Mouse (Mus musculus) small intestine, adult 2 months (tissue): Measurements from ENCODE around the gene Dlx1. TPM values are rescaled to one million over a fixed set of nuclear protein-coding genes. Genes with fewer than 3 reads are reported as not detected.

Experiments
- H3K27ac ChIP-seq: fragments of 200-500 bp; 2 replicates; pipeline ENCODE4 v1.5.1; 2012; ENCODE audit warnings: low read depth, low read length, control low read depth, inconsistent platforms; ENCODE audit not compliant: insufficient read depth
- H3K27me3 ChIP-seq: fragments of 200-500 bp; 2 replicates; pipeline ENCODE4 v1.6.1; 2012; ENCODE audit warnings: mild to moderate bottlenecking, moderate library complexity, low read length, inconsistent platforms; ENCODE audit not compliant: control insufficient read depth, insufficient read depth
- H3K36me3 ChIP-seq: fragments of 200-500 bp; 2 replicates; pipeline ENCODE4 v1.6.1; 2012; ENCODE audit warnings: mild to moderate bottlenecking, low read length, control low read depth, inconsistent platforms; ENCODE audit not compliant: control insufficient read depth, insufficient read depth
- H3K4me1 ChIP-seq: fragments of 200-500 bp; 2 replicates; pipeline ENCODE4 v1.6.1; 2012; ENCODE audit warnings: low read length, inconsistent platforms, mixed read lengths; ENCODE audit not compliant: control insufficient read depth, insufficient read depth, insufficient read length
- H3K4me3 ChIP-seq: fragments of 200-500 bp; 2 replicates; pipeline ENCODE4 v1.5.1; 2012; ENCODE audit warnings: low read depth, mild to moderate bottlenecking, control low read depth, inconsistent platforms, low read length, moderate library complexity
- CTCF ChIP-seq: fragments of 200-500 bp; IDR thresholded peaks from 2 replicates; pipeline ENCODE4 v1.5.1; 2012; ENCODE audit warnings: low read depth, mild to moderate bottlenecking, control low read depth, inconsistent platforms, low read length, moderate library complexity, mixed read lengths; ENCODE audit not compliant: insufficient replicate concordance, insufficient read length; ENCODE audit errors: extremely low read depth
- POLR2A ChIP-seq: fragments of 200-500 bp; IDR thresholded peaks from 2 replicates; pipeline ENCODE4 v1.6.1; 2012; ENCODE audit warnings: low read depth, mild to moderate bottlenecking, control low read depth, inconsistent platforms, low read length, moderate library complexity
- WGBS: fragments of 180-500 bp; shearing (Covaris S2); methylation state at CpG from one replicate; pipeline ENCODE4 v1.1.7; 2018; 5-methylcytosine and 5-hydroxymethylcytosine counted together
- polyA plus RNA-seq: library from polyadenylated mRNA; depleted of rRNA; stranded (reverse); fragments of >200 nt; gene quantifications from 2 replicates; pipeline ENCODE4 v1.2.3, GENCODE M21; 2012; rRNA removed

Dlx1 gene
- polyA plus RNA-seq: 0.14 and 0.32 TPM in 2 replicates

DNA sequence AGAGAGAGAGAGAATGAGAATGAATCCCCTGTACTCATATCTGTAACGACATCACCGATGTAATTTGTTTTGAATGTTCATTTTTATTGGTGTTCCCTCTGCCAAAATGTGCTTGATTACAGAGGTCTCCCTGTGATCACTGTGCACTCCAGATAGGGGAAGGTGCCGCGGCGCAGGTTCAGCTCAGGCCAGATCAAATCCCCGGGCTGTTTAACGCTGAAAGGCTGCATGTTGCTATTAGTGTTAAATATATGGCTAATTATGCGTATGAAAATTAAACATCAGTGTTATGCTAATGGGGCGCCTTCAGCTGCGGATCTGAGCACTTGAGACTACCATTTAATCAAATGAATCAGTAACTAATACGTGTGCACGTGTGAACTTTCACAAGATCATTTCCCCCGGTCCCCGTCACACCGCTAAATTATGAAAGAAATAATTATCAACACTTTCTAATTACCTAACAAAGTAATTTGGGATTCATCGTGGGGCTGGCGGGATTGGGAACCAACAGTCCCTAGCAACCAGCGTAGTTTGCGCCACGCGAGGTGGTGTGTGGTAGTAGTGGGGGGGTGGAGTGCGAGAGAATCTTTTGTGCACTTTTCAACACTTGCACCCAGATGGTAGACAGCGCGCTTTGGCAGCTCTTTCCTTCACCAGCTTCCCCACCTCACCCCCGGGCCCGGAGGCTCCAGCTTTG is at the start of gene Dlx1:
TSS of gene Dlx1 (plus strand) at position 100 of the 700 bp plus-strand sequence.
- TF ChIP-seq POLR2A (no peak), CTCF (no peak)
- WGBS: 7% methylated on average over 26 of the region's 26 CpGs
- H3K27ac ChIP-seq: no peak within 1 kb of the TSS
- peaks cover 17% of the 10 kb centered on the region for H3K4me1 ChIP-seq
- H3K4me3 ChIP-seq: peak within 1 kb of the TSS; percentile 51; the same call in 1 of the 2 replicates
- H3K36me3 ChIP-seq: no peaks in the 10 kb centered on the region
- H3K27me3 ChIP-seq: peaks cover 75% of the 10 kb centered on the region

DNA sequence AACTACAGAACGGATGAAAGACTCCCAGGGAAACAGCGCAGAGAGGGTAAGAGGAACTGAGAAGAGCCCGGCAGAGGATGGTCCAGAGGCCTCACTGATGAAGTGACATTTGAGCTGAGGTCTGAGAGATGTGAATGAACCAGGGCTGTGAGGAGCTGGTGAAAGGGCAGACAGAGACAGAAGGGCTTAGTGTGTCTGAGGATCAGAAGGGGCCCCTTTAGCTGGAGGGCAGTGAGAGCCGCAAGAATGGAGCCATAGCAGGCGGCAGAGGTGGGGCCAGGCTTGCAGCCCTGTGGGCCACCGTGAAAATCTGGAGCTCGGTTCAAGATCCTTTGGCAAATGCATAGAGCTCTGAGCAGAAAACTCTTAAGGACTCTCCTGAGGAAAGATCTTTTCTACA is 48.0 kb upstream of the Dlx1 start:
- H3K4me3 ChIP-seq: no peak overlapping the region
- no peak for TF ChIP-seq POLR2A
- no peak for TF ChIP-seq CTCF
- H3K36me3 ChIP-seq: no peaks in the 10 kb centered on the region
- H3K4me1 ChIP-seq: no peaks in the 10 kb centered on the region
- H3K27me3 ChIP-seq: no peaks in the 10 kb centered on the region
- no peak overlapping the region for H3K27ac ChIP-seq
- WGBS: 80% methylated on average over 7 of the region's 7 CpGs

DNA sequence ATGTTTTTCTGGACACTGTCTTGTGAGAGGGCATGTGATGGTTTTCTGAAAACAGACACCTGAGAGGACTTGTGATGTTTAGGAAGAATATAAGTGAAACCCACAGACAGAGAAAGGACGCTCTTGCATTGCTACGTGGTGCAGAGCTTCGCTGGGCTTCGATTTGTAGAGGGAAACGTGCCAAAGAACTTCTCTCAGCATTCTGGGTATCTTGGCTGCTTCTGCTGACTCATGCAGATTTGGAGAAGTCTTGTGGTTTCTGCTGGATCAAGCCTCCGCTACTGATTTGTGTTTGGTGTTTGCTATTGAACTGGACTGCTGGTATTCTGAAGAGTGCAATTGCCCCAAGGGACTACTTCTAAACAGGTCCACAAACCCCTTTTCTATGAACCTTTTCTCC is 46.1 kb upstream of the Dlx1 start:
- H3K4me1 ChIP-seq: no peaks in the 10 kb centered on the region
- H3K4me3 ChIP-seq: no peak overlapping the region
- no peaks in the 10 kb centered on the region for H3K27me3 ChIP-seq
- H3K36me3 ChIP-seq: no peaks in the 10 kb centered on the region
- WGBS: 77% methylated on average over 6 of the region's 6 CpGs
- TF ChIP-seq POLR2A (no peak), CTCF (no peak)
- H3K27ac ChIP-seq: no peak overlapping the region

DNA sequence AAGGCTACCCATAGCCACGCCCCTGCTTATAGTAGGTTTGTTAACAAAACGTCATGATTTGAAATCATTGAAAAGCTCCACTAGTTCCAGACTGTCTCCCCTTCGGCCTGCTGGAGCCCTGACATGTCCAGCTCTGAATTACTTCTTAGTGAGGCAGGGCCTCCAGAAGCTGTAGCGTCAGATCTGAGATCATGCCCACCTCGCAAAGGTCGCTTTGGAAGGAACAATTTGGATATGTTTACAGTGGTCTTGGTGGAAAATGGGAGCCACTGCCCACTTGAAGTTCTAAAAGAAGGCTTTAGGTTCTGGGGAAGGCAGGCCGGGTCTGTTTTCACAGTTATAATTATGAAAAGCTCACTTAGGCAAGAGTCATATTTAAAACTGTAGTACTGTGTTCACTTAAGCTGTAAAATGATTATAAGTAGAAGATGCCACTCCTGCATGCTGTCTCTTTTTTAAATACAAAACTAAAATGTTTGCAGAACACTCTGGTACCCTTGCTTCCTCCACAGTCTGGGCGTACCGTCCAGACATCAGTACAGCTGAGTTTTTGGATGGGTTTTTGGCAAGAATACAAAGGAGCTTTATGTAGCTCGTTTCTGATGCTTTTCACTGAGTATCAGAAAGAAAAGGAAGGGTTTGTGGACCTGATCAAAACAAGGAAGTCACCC is 44.7 kb upstream of the Dlx1 start:
- Histone ChIP-seq H3K4me3 (no peak overlapping the region), H3K27ac (no peak overlapping the region), H3K27me3 (no peaks in the 10 kb centered on the region), H3K4me1 (no peaks in the 10 kb centered on the region), H3K36me3 (no peaks in the 10 kb centered on the region)
- no peak for TF ChIP-seq CTCF
- no peak for TF ChIP-seq POLR2A
- 77% methylated on average over 10 of the region's 10 CpGs for WGBS

DNA sequence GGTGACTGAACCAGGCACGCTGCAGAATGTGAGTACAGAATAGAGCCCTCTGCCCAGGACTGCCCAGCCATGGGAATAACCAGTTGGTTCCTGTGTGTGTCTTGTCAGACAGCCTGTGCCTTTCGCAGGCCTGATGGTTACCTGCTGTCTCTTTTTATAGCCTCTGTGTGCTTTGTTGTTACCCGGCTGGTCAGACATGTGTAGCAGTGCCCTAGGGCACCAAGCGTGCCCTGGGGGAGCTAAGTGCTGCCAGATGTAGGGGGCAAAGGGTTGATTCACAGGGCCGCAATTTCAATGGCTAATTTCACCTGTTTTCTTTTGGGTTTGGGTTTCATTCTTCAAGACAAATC is 44.2 kb upstream of the Dlx1 start:
- 79% methylated on average over 5 of the region's 5 CpGs for WGBS
- TF ChIP-seq POLR2A (no peak), CTCF (no peak)
- no peak overlapping the region for H3K4me3 ChIP-seq
- no peaks in the 10 kb centered on the region for H3K27me3 ChIP-seq
- no peaks in the 10 kb centered on the region for H3K36me3 ChIP-seq
- no peak overlapping the region for H3K27ac ChIP-seq
- no peaks in the 10 kb centered on the region for H3K4me1 ChIP-seq

DNA sequence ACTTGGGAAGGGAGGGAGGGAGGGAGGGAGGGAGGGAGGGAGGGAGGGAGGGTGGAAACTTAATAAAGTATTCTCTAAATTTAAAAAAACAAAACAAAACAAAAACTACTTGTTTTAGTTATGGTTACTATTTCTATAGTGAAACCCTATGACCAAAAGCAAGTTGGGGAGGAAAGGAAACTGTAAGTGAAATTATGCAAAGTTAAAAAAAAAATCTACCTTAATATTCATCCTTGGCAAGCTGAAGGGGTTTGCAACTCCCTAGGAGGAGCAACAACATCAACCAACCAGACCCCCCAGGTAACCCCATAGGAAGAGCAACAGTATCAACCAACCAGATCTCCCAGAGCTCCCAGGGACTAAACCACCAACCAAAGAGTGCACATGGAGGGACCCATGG is 36.6 kb upstream of the Dlx1 start:
- H3K27ac ChIP-seq: no peak overlapping the region
- no peak overlapping the region for H3K4me3 ChIP-seq
- H3K36me3 ChIP-seq: no peaks in the 10 kb centered on the region
- H3K27me3 ChIP-seq: no peaks in the 10 kb centered on the region
- TF ChIP-seq POLR2A: no peak
- no peak for TF ChIP-seq CTCF
- H3K4me1 ChIP-seq: no peaks in the 10 kb centered on the region

DNA sequence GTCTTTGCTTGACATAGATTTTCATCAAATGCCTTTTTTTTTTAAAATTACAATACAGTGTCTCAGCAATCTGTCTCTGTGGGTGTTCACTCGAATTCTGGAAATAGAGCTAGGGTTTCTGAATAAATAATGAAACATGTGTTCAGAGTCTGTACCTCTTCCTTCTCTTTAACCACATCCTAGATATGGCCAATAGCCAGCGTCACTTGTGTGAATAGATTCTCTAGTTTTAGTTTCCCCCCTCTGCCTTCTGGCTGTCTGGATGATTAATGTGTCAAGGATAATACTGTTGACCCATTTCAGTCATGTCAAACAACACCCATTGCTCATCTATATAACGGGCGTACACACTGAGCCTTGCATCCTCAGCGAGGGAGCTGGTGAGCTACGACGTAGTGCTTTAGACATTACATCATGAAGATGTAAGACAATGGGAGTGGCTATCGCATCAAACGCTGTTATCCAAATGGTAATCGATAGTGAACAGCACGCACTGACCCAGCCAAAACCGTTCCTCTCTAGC is 34.7 kb upstream of the Dlx1 start:
- 69% methylated on average over 12 of the region's 12 CpGs for WGBS
- TF ChIP-seq CTCF (no peak), POLR2A (no peak)
- Histone ChIP-seq H3K4me1 (no peaks in the 10 kb centered on the region), H3K27me3 (no peaks in the 10 kb centered on the region), H3K36me3 (no peaks in the 10 kb centered on the region), H3K4me3 (no peak overlapping the region), H3K27ac (no peak overlapping the region)
